Mouse (Mus musculus): ENCODE measurements around the gene C1qa. TPM values are rescaled to one million over a fixed set of nuclear protein-coding genes. Genes with fewer than 3 reads are reported as not detected.

C1qa gene
- polyA plus RNA-seq, 1 experiment from 2014 or later: 49.2 TPM

GRCm38 (mm10) chr4:136862411-136862810 is 36.2 kb downstream of the C1qa start:
- Histone ChIP-seq H3K4me1 (ENCODE audit: control insufficient read depth, insufficient read depth, low read length) (peaks cover 7% of the 10 kb centered on the region; the same call in 1 of the 2 replicates), H3K27ac (replicated peaks; ENCODE audit: low read depth, low read length) (no peak overlapping the region), H3K9ac (ENCODE audit: low read depth, low read length) (no peak overlapping the region), H3K4me2 (ENCODE audit: low read depth, low read length) (no peak overlapping the region), H3K36me3 (ENCODE audit: control insufficient read depth, insufficient read depth, low read length) (no peaks in the 10 kb centered on the region), H3K4me3 (ENCODE audit: low read depth, low read length) (no peak overlapping the region), H3K9me3 (ENCODE audit: control insufficient read depth, low read length) (no peaks in the 10 kb centered on the region), H3K27me3 (replicated peaks; ENCODE audit: control insufficient read depth, insufficient read depth, low read length) (no peaks in the 10 kb centered on the region)
- ATAC-seq (ENCODE audit: low read depth) (no peak), DNase-seq (ENCODE audit: low spot score) (no peak)
- 78% methylated on average over 2 of the region's 2 CpGs for WGBS

DNA sequence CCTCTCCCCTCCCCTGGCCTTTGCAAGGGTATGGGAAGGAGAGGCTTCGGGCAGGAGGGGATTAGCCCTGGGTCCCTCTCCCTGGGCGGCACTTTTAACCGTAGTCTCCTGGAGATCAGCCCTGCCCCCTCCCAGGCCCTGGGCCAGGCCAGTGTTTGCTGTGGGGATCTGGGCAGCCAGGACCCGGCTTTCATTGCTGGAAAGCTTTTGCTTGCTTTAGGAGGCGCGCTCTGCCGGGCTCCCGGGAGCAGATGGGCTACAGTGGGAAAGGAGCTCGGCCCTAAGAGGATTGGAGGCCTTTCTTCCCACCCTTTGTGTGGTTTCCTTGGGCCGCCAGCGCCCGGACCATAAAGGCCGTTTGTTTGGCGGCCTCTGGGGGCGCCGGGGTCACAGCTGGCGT is 36.8 kb downstream of the C1qa start:
- Histone ChIP-seq H3K27me3 (replicated peaks; ENCODE audit: control insufficient read depth, insufficient read depth, low read length) (no peaks in the 10 kb centered on the region), H3K36me3 (ENCODE audit: control insufficient read depth, insufficient read depth, low read length) (no peaks in the 10 kb centered on the region), H3K4me3 (ENCODE audit: low read depth, low read length) (no peak overlapping the region), H3K4me2 (ENCODE audit: low read depth, low read length) (no peak overlapping the region), H3K9ac (ENCODE audit: low read depth, low read length) (no peak overlapping the region), H3K9me3 (ENCODE audit: control insufficient read depth, low read length) (no peaks in the 10 kb centered on the region), H3K27ac (replicated peaks; ENCODE audit: low read depth, low read length) (no peak overlapping the region), H3K4me1 (ENCODE audit: control insufficient read depth, insufficient read depth, low read length) (peaks cover 7% of the 10 kb centered on the region; the same call in 1 of the 2 replicates)
- DNase-seq (ENCODE audit: low spot score) (no peak), ATAC-seq (ENCODE audit: low read depth) (peak; percentile 56; the same call in 1 of the 2 replicates)
- 7% methylated on average over 14 of the region's 17 CpGs for WGBS

DNA sequence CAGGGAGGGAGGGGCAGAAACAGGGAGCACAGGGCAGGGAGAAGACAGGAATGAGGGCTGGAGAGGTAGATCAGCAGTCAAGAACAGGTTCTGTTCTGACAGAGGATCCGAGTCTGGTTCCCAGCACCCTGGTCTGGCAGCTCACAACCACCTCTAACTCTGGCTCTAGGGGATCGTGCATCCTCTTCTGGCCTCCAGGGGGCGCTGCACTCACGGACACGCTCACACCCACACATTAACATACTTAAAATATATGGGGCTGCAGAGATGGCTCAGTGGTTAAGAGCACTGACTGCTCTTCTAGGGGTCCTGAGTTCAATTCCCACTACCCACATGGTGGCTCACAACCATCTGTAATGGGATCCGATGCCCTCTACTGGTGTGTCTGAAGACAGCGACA is 38.6 kb downstream of the C1qa start:
- Histone ChIP-seq H3K4me3 (ENCODE audit: low read depth, low read length) (no peak overlapping the region), H3K4me1 (ENCODE audit: control insufficient read depth, insufficient read depth, low read length) (peaks cover 7% of the 10 kb centered on the region; the same call in 1 of the 2 replicates), H3K36me3 (ENCODE audit: control insufficient read depth, insufficient read depth, low read length) (no peaks in the 10 kb centered on the region), H3K4me2 (ENCODE audit: low read depth, low read length) (no peak overlapping the region), H3K9ac (ENCODE audit: low read depth, low read length) (no peak overlapping the region), H3K27ac (replicated peaks; ENCODE audit: low read depth, low read length) (no peak overlapping the region), H3K9me3 (ENCODE audit: control insufficient read depth, low read length) (no peaks in the 10 kb centered on the region), H3K27me3 (replicated peaks; ENCODE audit: control insufficient read depth, insufficient read depth, low read length) (no peaks in the 10 kb centered on the region)
- 83% methylated on average over 7 of the region's 7 CpGs for WGBS
- ATAC-seq (ENCODE audit: low read depth) (no peak), DNase-seq (ENCODE audit: low spot score) (no peak)

GRCm38 (mm10) chr4:136855081-136855480 is 43.5 kb downstream of the C1qa start:
- H3K36me3 ChIP-seq (ENCODE audit: control insufficient read depth, insufficient read depth, low read length): no peaks in the 10 kb centered on the region
- no peaks in the 10 kb centered on the region for H3K4me1 ChIP-seq (ENCODE audit: control insufficient read depth, insufficient read depth, low read length)
- no peaks in the 10 kb centered on the region for H3K27me3 ChIP-seq (replicated peaks; ENCODE audit: control insufficient read depth, insufficient read depth, low read length)
- H3K4me2 ChIP-seq (ENCODE audit: low read depth, low read length): no peak overlapping the region
- H3K9ac ChIP-seq (ENCODE audit: low read depth, low read length): no peak overlapping the region
- 30% methylated on average over 6 of the region's 6 CpGs for WGBS
- no peak overlapping the region for H3K27ac ChIP-seq (replicated peaks; ENCODE audit: low read depth, low read length)
- no peak overlapping the region for H3K4me3 ChIP-seq (ENCODE audit: low read depth, low read length)
- no peak for ATAC-seq (ENCODE audit: low read depth)
- no peak for DNase-seq (ENCODE audit: low spot score)
- H3K9me3 ChIP-seq (ENCODE audit: control insufficient read depth, low read length): no peaks in the 10 kb centered on the region

- Histone ChIP-seq H3K9me3 (ENCODE audit: control insufficient read depth, low read length) (no peaks in the 10 kb centered on the region), H3K4me1 (ENCODE audit: control insufficient read depth, insufficient read depth, low read length) (no peaks in the 10 kb centered on the region), H3K4me3 (ENCODE audit: low read depth, low read length) (no peak overlapping the region), H3K36me3 (ENCODE audit: control insufficient read depth, insufficient read depth, low read length) (no peaks in the 10 kb centered on the region), H3K9ac (ENCODE audit: low read depth, low read length) (no peak overlapping the region), H3K27ac (replicated peaks; ENCODE audit: low read depth, low read length) (no peak overlapping the region), H3K4me2 (ENCODE audit: low read depth, low read length) (no peak overlapping the region), H3K27me3 (replicated peaks; ENCODE audit: control insufficient read depth, insufficient read depth, low read length) (no peaks in the 10 kb centered on the region)
- 78% methylated on average over 12 of the region's 12 CpGs for WGBS
- ATAC-seq (ENCODE audit: low read depth) (no peak), DNase-seq (ENCODE audit: low spot score) (no peak)
Measured at GRCm38 (mm10) chr4:136852989-136853388, 45.6 kb downstream of the C1qa start.

DNA sequence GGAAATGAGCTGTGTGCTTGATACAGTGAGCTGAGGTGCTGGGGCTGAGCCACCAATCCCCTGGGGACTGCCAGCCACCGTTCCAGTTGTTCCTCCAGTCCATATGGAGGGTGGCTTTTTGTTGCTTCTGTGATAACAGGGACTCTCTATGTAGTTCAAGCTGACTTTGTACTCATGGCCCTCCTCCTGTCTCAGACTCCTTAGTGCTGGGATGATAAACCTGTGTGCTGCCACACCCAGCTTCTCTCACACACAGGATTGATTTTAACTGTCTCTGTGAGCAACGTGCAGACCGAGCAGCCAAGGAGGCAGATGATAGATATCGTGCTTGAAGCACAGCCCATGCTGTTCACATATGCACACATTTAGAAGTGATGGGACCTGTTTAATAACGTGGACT is 46.5 kb downstream of the C1qa start:
- DNase-seq (ENCODE audit: low spot score) (no peak), ATAC-seq (ENCODE audit: low read depth) (no peak)
- no peaks in the 10 kb centered on the region for H3K9me3 ChIP-seq (ENCODE audit: control insufficient read depth, low read length)
- H3K4me1 ChIP-seq (ENCODE audit: control insufficient read depth, insufficient read depth, low read length): no peaks in the 10 kb centered on the region
- H3K36me3 ChIP-seq (ENCODE audit: control insufficient read depth, insufficient read depth, low read length): no peaks in the 10 kb centered on the region
- no peak overlapping the region for H3K4me3 ChIP-seq (ENCODE audit: low read depth, low read length)
- H3K27me3 ChIP-seq (replicated peaks; ENCODE audit: control insufficient read depth, insufficient read depth, low read length): no peaks in the 10 kb centered on the region
- WGBS: 65% methylated on average over 5 of the region's 5 CpGs
- no peak overlapping the region for H3K4me2 ChIP-seq (ENCODE audit: low read depth, low read length)
- H3K27ac ChIP-seq (replicated peaks; ENCODE audit: low read depth, low read length): no peak overlapping the region
- H3K9ac ChIP-seq (ENCODE audit: low read depth, low read length): no peak overlapping the region

DNA sequence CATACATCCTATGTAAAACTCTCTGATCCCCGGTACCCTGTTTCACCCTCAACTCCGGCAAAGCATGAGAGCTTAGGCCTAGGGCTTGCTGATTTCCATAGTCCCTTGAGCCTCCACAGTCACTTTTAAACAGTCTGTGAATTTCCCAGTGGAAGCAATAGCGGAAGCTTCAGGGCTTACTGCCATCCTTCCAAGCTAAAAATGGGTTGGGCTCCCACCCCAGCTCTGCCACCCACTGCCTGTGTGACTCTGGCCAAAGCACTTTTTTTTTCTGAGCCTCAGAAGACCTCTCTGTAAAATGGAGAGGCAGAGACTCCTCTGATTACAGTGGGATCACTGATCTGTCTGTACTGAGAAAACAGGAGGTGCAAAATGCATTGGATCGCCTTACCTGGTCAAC is 50.0 kb downstream of the C1qa start:
- no peak for ATAC-seq (ENCODE audit: low read depth)
- H3K27me3 ChIP-seq (replicated peaks; ENCODE audit: control insufficient read depth, insufficient read depth, low read length): no peaks in the 10 kb centered on the region
- H3K9me3 ChIP-seq (ENCODE audit: control insufficient read depth, low read length): no peaks in the 10 kb centered on the region
- H3K4me3 ChIP-seq (ENCODE audit: low read depth, low read length): no peak overlapping the region
- no peak overlapping the region for H3K9ac ChIP-seq (ENCODE audit: low read depth, low read length)
- H3K27ac ChIP-seq (replicated peaks; ENCODE audit: low read depth, low read length): no peak overlapping the region
- no peak overlapping the region for H3K4me2 ChIP-seq (ENCODE audit: low read depth, low read length)
- 53% methylated on average over 4 of the region's 4 CpGs for WGBS
- H3K36me3 ChIP-seq (ENCODE audit: control insufficient read depth, insufficient read depth, low read length): no peaks in the 10 kb centered on the region
- no peak for DNase-seq (ENCODE audit: low spot score)
- H3K4me1 ChIP-seq (ENCODE audit: control insufficient read depth, insufficient read depth, low read length): no peaks in the 10 kb centered on the region

- Histone ChIP-seq H3K9ac (ENCODE audit: low read depth, low read length) (no peak overlapping the region), H3K4me3 (ENCODE audit: low read depth, low read length) (no peak overlapping the region), H3K9me3 (ENCODE audit: control insufficient read depth, low read length) (no peaks in the 10 kb centered on the region), H3K4me1 (ENCODE audit: control insufficient read depth, insufficient read depth, low read length) (no peaks in the 10 kb centered on the region), H3K4me2 (ENCODE audit: low read depth, low read length) (no peak overlapping the region), H3K36me3 (ENCODE audit: control insufficient read depth, insufficient read depth, low read length) (no peaks in the 10 kb centered on the region), H3K27me3 (replicated peaks; ENCODE audit: control insufficient read depth, insufficient read depth, low read length) (no peaks in the 10 kb centered on the region), H3K27ac (replicated peaks; ENCODE audit: low read depth, low read length) (no peak overlapping the region)
- ATAC-seq (ENCODE audit: low read depth) (no peak), DNase-seq (ENCODE audit: low spot score) (no peak)
- 79% methylated on average over 6 of the region's 6 CpGs for WGBS
Measured at GRCm38 (mm10) chr4:136847166-136847565, 51.4 kb downstream of the C1qa start.
